In genomic region chr2:59697123-59697522, GRCm38 (mm10) we compare ENCODE assay signal across 9 mouse cellular contexts.
DNase-seq lines count a peak whose midpoint lies in the region; ATAC-seq and TF ChIP-seq lines count a peak whose summit lies in the region.
"Had no signal": no experiment of that assay in that cellular context is flagged by ENCODE, and none has a peak within 500 bp of the region (broad histone marks: within the 10 kb centered on the region; RNA-seq: fewer than 3 reads in every experiment).

No protein-coding gene starts in this region.

- H3K36me3 ChIP-seq in heart, embryonic 14.5 days (ENCODE audit: control insufficient read depth, insufficient read depth, low read length), result peaks cover 17% of the 10 kb centered on the region
- no peaks in the 10 kb centered on the region for H3K36me3 ChIP-seq in CH12.LX (replicated peaks in 1 of 2; ENCODE audit: control insufficient read depth in 1 of 2, insufficient read depth in 1 of 2, low read length in 1 of 2)
- H3K36me3 ChIP-seq in embryonic facial prominence, embryonic 14.5 days (ENCODE audit: control insufficient read depth, insufficient read depth, low read length), result 0 out of 2 replicates have a peak, but pooled peaks cover 6% of the 10 kb centered on the region

- no peak overlapping the region for H3K9ac ChIP-seq in heart, embryonic 14.5 days (ENCODE audit: low read length)
- no peak overlapping the region for H3K9ac ChIP-seq in CH12.LX (ENCODE audit: insufficient read depth, low read depth)
- no peak overlapping the region for H3K9ac ChIP-seq in embryonic facial prominence, embryonic 14.5 days (ENCODE audit: low read depth, low read length)

- dilution Hi-C loops in CH12.LX (cut with MboI; ENCODE audit: extremely low pct_ligation_motif_present, extremely low pct_unique_long_range_greater_than_20kb, low sequenced_read_pairs), result no loop called here

- TF ChIP-seq CTCF in CH12.LX (conservative IDR thresholded peaks at IDR 0.05 in 1 of 2, IDR thresholded peaks at IDR 0.05 in 1 of 2; ENCODE audit: low read depth in 2 of 2, low read length in 2 of 2), result no peak

- no peak for TF ChIP-seq EP300 in CH12.LX (IDR thresholded peaks at IDR 0.05; ENCODE audit: low read length)

- no peak for DNase-seq in heart, adult 8-10 months (ENCODE audit: low spot score)
- DNase-seq in CH12.LX (ENCODE audit: extremely low read depth), result no peak
- no peak for DNase-seq in embryonic facial prominence, embryonic 14.5 days (ENCODE audit: low spot score)
- peak; percentile 68 to 88 for DNase-seq in kidney, postnatal 36 days
- DNase-seq in thymus, postnatal 0 days (ENCODE audit: low spot score), result no peak
- no peak for DNase-seq in right cerebral cortex, postnatal 36 days (ENCODE audit: low spot score in 2 of 2)
- DNase-seq in right cerebral cortex, adult 18-20 months, result no peak
- DNase-seq: cerebellum, adult 2 months had no signal

- no peak overlapping the region for H3K4me2 ChIP-seq in heart, embryonic 14.5 days (ENCODE audit: low read length)
- no peak overlapping the region for H3K4me2 ChIP-seq in CH12.LX (ENCODE audit: insufficient read depth, low read depth, poor library complexity, severe bottlenecking)
- no peak overlapping the region for H3K4me2 ChIP-seq in embryonic facial prominence, embryonic 14.5 days (ENCODE audit: low read depth, low read length)

- no peak for ATAC-seq in heart, embryonic 14.5 days (ENCODE audit: insufficient number of reproducible peaks, insufficient read depth, low FRiP score, low read depth)
- ATAC-seq in embryonic facial prominence, embryonic 14.5 days (ENCODE audit: low read depth), result no peak

- H3K27ac ChIP-seq in heart, embryonic 14.5 days (replicated peaks in 1 of 2; ENCODE audit: control insufficient read depth in 1 of 2, insufficient read depth in 1 of 2, low read depth in 2 of 2, low read length in 2 of 2), result peak overlapping the region; percentile 22 to 64
- no peak overlapping the region for H3K27ac ChIP-seq in CH12.LX (ENCODE audit: insufficient read depth, low read depth)
- H3K27ac ChIP-seq in embryonic facial prominence, embryonic 14.5 days (replicated peaks; ENCODE audit: low read depth, low read length), result peak overlapping the region; percentile 57

- 81% methylated on average over 3 of the region's 3 CpGs for WGBS in heart, embryonic 14.5 days
- WGBS in embryonic facial prominence, embryonic 14.5 days, result 72% methylated on average over 3 of the region's 3 CpGs

- no peak for TF ChIP-seq POLR2A in CH12.LX (IDR thresholded peaks at IDR 0.05; ENCODE audit: low read depth, low read length)

- in situ Hi-C loops in CH12.LX (cut with MboI; ENCODE audit: low pct_ligation_motif_present, low pct_unique_long_range_greater_than_20kb, low sequenced_read_pairs), result no loop called here

- no peaks in the 10 kb centered on the region for H3K27me3 ChIP-seq in heart, embryonic 14.5 days (ENCODE audit: control insufficient read depth, insufficient read depth, low read length)
- H3K27me3 ChIP-seq in CH12.LX (replicated peaks), result no peaks in the 10 kb centered on the region
- no peaks in the 10 kb centered on the region for H3K27me3 ChIP-seq in embryonic facial prominence, embryonic 14.5 days (replicated peaks; ENCODE audit: control insufficient read depth, insufficient read depth, low read length)

- H3K4me3 ChIP-seq in heart, embryonic 14.5 days (ENCODE audit: control insufficient read depth in 1 of 2, insufficient read depth in 1 of 2, low read depth in 1 of 2, low read length in 2 of 2), result no peak overlapping the region
- H3K4me3 ChIP-seq in CH12.LX (replicated peaks in 1 of 3; ENCODE audit: low read depth in 2 of 3, low read length in 2 of 3, poor library complexity in 1 of 3), result no peak overlapping the region
- H3K4me3 ChIP-seq in embryonic facial prominence, embryonic 14.5 days (ENCODE audit: low read depth, low read length), result no peak overlapping the region

- no peak for TF ChIP-seq RAD21 in CH12.LX (IDR thresholded peaks at IDR 0.05; ENCODE audit: low read depth, low read length)

- H3K9me3 ChIP-seq in heart, embryonic 14.5 days (ENCODE audit: control insufficient read depth, low read length), result no peaks in the 10 kb centered on the region
- no peaks in the 10 kb centered on the region for H3K9me3 ChIP-seq in CH12.LX (replicated peaks; ENCODE audit: low read length)
- no peaks in the 10 kb centered on the region for H3K9me3 ChIP-seq in embryonic facial prominence, embryonic 14.5 days (ENCODE audit: control insufficient read depth, low read length)

- no peaks in the 10 kb centered on the region for H3K79me2 ChIP-seq in CH12.LX (replicated peaks; ENCODE audit: control insufficient read depth, extremely low read depth, insufficient read depth, poor library complexity, severe bottlenecking)

- H3K4me1 ChIP-seq in heart, embryonic 14.5 days (ENCODE audit: control insufficient read depth in 2 of 2, insufficient read depth in 2 of 2, low read length in 2 of 2), result peaks cover 5 to 34% of the 10 kb centered on the region in 2 experiments
- H3K4me1 ChIP-seq in CH12.LX (ENCODE audit: control insufficient read depth in 1 of 2, insufficient read depth in 2 of 2), result no peaks in the 10 kb centered on the region
- peaks cover 30% of the 10 kb centered on the region for H3K4me1 ChIP-seq in embryonic facial prominence, embryonic 14.5 days (ENCODE audit: control insufficient read depth, insufficient read depth, low read length)

TF ChIP-seq in CH12.LX, 34 proteins besides CTCF, POLR2A, EP300 and RAD21:
- TF ChIP-seq JUN (IDR thresholded peaks at IDR 0.05; ENCODE audit: insufficient read depth, low read depth, low read length), result no peak
- peak; percentile 49 for TF ChIP-seq HCFC1 (IDR thresholded peaks at IDR 0.05; ENCODE audit: low read depth, low read length)

Comparison
In these comparisons a context has a peak if more than half of its experiments do, and no peak if none do; other contexts are left out.
1. DNase-seq: peak in kidney, postnatal 36 days (2 of 2); none in heart, adult 8-10 months (single experiment), CH12.LX (single experiment), embryonic facial prominence, embryonic 14.5 days (single experiment), thymus, postnatal 0 days (single experiment), right cerebral cortex, postnatal 36 days (0 of 2) and right cerebral cortex, adult 18-20 months (single experiment).